Mouse (Mus musculus): ENCODE results near the gene Cep250.

Gene Cep250

DNA sequence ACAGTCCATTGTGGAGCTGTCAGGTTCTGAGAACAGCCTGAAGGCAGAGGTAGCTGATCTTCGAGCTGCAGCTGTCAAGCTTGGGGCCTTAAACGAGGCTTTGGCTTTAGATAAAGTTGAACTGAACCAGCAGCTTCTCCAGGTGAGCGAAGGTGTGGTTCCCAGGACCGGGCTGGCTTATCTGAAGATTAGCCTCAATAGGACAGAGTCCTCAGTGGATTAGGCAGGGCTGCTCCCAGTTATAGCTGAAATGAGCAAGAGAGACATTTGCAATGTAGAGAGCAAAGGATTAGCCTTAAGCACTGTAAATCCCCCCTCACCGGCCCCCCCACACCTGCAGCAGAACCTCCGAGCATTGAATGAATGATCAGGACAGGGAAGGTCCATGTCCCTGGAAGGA lies 17.1 kb downstream of the Cep250 start:
- DNase-seq = no peak

DNA sequence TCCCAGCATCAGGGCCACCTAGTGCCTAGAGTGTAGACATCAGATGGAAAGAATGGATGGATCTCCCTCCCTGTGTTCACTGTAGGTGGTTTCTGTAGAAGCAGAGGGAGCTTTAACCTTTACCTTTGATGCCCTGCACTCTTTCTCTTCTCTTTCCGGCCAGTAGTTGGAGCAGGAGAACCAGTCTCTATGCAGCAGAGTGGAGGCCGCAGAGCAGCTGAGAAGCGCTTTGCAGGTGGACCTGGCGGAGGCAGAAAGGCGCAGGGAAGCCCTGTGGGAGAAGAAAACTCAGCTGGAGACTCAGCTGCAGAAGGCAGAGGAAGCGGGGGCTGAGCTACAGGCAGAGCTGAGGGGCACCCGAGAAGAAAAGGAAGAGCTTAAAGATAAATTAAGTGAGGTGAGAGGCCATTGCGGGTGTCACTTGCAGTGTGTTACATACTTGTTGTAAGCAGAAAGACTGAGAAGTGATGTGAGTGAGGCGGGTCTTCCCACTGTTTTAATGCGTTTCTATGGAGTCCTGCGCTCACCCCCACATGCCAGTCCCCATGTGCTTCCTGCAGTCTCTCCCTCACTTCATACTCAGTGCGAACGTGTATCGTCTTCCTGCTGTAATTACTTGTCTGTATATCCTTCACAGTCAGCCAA lies 18.0 kb downstream of the Cep250 start:
- DNase-seq = no peak

DNA sequence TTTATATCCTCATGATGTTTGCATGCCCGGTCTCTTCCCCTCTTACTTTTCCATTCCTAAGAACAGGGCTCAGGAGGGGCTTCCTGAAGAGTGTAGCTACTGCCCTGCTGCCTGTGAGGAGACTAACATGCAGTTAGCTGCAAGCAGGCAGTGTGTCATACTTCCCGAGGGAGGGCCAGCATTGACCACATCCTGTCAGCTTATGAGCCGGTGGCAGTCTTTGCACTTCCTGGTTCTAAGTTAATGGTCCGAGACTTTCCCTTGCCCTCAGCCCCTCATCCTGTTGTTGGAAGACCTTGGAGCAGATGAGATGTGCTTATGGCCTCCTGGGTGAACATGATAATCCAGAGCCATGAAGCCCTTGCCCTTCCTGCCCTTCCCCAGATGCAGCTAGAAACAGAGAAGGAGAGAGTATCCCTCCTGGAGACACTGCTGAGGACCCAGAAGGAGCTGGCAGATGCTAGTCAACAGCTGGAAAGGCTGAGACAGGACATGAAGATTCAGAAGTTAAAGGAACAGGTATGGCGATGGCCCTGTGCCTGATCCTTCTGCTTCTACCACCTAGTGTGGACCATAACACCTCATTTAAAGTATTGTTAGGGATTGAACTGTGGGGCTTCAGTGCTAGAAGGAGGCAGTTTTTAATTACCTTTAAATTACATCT lies 23.2 kb downstream of the Cep250 start:
- no peak for DNase-seq

DNA sequence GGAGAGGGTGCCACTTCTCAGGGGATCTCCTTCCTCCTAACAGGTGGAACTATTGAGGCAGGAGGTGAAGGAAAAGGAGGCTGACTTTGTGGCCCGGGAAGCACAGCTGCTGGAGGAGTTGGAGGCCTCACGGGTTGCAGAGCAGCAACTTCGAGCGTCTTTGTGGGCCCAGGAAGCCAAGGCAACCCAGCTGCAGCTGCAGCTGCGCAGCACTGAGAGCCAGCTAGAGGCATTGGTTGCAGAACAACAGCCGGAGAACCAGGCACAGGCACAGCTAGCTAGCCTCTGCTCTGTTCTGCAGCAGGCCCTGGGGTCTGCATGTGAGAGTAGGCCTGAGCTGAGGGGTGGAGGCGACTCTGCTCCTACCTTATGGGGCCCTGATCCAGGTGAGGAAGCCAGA lies 29.5 kb downstream of the Cep250 start:
- no peak for DNase-seq

DNA sequence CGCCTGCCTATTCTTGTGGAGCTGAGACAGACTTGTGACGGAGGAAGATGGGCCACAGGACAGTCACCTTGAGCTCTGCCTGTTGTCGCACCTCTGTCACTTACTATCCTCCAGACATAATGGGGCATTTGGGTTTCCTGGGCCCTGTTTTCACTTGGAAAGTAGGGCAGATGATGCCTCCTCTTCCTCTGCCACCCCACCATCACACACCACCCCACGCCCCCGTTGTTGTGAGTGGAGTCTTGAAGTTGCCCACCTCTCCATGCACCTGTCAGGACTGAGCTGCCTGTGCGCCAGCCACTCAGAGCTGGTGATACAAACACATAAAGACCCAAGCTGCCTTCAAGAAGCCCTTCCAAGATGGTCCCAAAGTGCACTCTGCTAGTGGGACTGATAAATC lies 30.9 kb downstream of the Cep250 start:
- no peak for DNase-seq

DNA sequence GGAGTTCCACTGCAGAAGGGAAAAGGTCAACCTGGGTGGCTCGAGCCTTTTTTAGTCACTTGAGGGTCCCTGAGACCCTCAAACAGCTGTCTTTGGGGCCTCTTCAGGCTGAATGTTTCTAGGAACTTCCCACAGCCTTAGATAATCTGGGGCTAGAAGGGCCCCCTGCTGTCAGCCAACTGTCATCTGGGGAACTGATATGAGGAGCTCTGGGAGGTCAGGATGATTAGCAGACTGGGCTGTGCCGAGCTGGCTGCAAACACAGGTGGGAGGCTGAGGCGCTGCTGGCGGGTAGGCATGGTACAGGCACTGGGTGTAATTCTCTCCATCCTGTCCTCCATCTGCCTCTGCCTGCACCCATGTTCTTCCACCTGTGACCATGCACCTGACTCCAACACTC lies 32.8 kb downstream of the Cep250 start:
- peak; percentile 60 to 71 for DNase-seq

DNA sequence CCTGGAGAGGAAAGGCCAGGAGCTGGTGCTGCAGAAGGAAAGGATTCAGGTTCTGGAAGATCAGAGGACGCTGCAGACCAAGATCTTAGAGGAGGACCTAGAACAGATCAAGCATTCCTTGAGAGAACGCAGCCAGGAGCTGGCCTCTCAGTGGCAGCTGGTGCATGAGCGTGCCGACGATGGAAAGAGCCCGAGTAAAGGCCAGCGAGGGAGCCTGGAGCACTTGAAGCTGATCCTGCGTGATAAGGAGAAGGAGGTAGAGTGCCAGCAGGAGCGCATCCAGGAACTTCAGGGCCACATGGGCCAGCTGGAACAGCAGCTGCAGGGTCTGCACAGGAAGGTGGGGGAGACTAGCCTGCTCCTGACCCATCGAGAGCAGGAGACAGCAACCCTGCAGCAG lies 34.9 kb downstream of the Cep250 start:
- DNase-seq = peak; percentile 73 to 74

DNA sequence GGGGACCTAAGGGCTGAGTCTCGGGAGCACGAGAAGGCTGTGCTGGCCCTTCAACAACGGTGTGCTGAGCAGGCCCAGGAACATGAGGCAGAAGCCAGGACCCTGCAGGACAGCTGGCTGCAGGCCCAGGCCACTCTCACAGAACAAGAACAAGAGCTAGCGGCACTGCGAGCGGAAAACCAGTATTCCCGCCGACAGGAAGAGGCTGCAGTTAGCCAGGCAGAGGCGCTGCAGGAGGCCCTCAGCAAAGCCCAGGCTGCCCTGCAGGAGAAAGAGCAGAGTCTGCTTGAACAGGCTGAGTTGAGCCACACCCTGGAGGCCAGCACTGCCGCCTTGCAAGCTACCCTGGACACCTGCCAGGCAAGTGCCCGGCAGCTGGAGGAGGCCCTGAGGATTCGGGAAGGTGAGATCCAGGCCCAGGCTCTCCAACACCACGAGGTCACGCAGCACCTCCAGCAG lies 35.6 kb downstream of the Cep250 start:
- DNase-seq = peak; percentile 98 to 99

DNA sequence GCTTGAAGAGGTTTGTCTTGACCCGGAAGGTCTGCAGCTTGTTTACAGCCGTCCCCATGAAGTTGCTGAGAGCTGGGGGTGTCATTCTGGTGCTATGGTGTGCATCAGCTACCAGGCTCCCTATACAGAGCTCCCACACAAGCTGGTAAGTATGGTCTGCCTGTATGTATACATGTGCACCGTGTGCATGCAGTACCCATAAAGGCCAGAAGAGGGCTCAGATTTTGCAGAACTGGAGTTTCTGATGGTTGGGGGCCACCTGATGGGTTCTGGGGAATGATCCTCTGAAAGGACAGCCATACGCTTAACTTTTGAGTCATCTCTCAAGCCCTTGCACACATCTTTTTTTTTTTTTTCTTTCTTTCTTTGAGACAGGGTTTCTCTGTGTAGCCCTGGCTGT lies 49.1 kb downstream of the Cep250 start:
- peak; percentile 40 to 52 for DNase-seq

DNA sequence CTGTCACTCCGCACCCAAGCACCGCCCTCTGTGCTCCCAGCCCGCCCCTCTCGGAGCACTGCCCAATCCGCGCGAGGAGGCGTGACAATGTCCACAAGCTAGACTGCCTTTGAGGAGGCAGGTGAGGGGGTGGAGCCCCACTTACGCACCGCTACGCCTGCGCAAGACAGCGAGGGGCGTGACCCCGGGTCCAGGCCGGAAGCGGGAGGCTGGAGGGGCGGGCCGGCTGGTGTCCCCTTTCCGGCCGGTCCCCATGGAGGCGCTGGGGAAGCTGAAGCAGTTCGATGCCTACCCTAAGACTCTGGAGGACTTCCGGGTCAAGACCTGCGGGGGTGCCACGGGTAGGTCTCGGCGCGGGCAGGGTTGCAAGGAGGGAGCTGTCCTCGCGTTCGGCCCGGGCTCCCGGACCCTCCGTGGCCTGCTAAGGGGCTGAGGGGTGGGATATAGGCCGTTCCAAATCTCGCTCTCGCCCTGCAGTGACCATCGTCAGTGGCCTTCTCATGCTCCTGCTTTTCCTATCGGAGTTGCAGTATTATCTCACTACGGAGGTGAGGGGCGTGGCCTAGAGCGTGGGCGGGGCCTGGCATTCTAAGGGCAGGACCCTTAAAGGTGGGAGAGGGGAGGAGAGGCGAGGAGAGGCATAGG lies 51.8 kb downstream of the Cep250 start, which contains the start of the genes 6430550D23Rik and Ergic3:
Gene 6430550D23Rik (minus strand): TSS at position 90 of the 645 bp plus-strand sequence.
Gene Ergic3 (plus strand): TSS at position 158 of the 645 bp plus-strand sequence.
- peak; percentile 99 for DNase-seq

DNA sequence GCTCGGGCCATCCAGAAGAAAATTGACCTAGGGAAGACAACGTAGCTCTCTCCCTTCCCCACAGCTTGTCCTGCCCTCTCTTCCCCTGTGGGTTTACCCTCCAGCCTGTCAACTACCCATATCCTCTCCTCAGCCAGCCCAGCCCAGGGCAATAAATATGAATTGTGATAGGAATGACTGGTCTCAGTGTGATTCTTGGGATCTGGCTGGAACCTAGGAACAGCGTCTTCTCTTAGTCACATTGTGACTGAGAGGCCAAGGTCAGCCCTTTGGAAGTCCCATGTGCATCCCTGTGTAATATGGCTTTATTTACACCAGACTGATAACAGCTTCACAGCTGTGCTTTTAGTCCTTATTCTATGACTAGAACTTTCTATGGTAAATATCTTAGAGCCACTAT lies 61.8 kb downstream of the Cep250 start:
- no peak for DNase-seq

DNA sequence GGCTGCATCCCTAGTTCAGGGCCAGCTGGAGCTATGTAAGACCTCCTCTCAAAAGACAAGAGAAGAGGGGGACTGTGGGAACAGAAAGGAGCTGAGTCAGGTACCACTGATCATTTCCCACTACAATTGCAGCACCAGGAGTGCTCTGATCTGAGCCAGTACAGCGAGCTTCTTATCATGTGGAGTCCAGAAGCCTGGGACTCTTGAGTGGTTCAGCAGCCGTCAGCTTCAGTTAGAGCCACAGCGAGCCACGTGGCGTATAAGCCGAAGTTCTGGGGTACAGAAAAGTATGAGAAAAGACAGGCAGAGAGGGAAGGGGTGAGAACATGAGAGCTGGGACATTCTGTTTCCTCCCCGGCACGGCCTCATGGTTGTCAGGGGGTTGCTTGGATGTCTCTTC lies 65.0 kb downstream of the Cep250 start:
- no peak for DNase-seq

DNA sequence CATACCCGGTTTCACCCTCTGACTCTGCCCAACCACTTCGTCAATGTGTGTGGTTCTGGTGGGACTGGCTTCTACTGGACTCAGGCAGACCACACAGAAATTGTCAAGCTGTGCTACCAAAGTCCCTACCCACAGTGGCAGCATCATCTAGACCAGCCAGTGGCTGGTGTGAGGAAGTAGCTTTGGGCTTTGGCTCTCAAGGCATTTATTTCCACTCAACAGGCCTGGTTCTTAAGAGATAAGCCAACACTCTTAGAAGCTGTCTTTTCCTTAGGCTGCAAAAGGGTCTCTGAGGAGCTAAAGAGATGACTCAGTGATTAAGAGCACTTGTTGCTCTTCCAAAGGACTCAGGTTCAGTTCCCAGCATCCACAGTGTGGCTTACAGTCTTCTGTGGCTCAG lies 65.5 kb downstream of the Cep250 start:
- no peak for DNase-seq

DNA sequence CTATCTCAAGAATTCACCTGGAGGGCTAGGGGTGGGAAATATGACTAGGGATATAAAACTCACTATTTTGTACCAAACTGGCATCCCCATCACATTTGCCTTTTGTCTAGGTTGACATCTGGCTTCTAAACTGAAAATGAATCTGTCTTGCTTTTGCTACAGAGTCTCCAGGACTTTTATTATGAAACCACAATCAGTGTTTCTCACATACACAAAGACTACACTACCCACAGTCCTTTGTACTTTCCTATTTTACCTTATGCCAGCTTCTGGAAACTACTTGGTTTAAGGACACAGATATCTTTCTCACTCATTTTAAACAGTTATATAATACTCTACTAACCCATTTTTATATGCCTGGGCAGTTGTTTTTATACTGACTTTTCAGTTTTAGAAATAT lies 69.2 kb downstream of the Cep250 start:
- DNase-seq = no peak

DNA sequence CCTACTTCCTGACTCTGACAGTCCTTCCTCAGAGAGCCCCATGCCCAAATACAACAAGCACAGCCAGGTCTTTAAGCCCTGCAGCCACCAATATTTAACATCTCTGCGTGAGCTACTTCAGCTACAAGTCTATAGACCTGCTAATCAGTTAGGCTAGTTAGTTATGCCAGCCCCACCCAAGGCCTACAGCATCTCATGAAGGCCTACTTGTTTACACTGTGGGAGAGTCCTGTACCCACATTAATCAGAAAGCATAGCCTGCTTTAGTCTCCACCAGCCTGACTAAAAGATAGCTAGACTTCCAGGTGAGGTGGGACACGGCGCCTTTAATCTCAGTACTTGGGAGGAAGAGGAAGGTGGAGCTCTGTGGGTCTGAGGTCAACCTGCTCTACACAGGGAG lies 83.1 kb downstream of the Cep250 start:
- no peak for DNase-seq

DNA sequence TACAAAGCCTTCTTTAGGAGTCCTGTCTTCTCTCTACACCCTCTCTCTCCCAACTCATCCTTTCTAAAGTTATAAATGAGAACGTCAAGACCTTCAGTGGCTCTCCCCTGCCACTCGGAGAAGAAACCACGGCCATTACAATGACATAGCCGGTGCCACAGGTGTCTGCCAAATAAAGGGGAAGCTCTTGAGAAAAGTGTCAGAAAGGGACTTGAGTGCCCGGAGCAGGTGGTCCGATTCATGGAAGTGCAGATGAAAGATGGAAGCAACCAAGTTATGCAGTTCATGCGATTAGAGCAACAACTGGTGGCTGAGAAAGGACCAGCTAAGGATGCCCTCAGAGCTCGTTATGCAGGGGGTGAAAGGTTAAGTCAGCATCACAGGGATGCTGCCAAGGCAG lies 86.6 kb downstream of the Cep250 start:
- no peak for DNase-seq

DNA sequence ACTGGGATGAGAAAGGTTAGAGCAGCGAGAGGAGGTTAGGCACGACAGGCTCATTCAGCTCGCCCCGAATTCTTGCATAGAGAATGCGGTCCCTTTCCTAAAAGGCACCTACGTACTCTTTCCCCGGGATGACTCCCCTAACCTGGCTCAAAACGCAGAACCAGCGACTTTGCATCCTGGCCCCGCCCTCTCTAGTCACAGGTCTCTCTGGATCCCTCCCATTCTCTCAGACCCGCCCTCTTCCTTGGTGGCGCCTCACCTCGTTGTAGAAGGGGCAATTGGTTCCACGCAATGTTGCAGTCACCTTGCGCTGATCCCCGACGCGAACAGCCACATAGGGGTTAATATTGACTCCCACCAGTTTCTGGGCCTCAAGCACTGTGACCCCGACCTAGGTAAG lies 91.7 kb downstream of the Cep250 start:
- no peak for DNase-seq
